Mouse (Mus musculus): ENCODE data around the gene Shroom2.

Shroom2 gene

GRCm38 (mm10) chrX:152703624-152704023 is 65.6 kb downstream of the Shroom2 start:
- no peak for DNase-seq (ENCODE audit: extremely low spot score, low read depth, low spot score)

DNA sequence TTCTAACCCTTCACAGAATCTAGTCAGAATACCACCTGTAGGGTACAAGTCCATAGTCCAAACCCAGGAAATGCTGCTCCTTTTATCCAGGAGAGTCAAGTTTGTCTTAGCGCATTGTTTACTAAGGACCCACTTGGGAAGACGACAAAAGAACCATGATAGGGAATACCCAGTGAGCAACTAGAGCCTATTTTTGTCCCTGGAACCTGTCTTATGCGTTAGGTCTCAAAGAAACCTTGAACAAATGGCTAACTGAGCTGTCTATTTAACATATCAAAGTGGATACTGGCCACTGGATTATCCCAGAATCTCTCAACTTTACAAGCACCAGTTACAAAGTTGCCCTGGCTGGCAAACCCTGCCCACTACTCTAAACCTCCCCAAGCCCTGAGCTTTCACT is 67.6 kb downstream of the Shroom2 start:
- DNase-seq (ENCODE audit: extremely low spot score, low read depth, low spot score): no peak

GRCm38 (mm10) chrX:152690788-152691291 is 78.4 kb downstream of the Shroom2 start:
- DNase-seq (ENCODE audit: extremely low spot score, low read depth, low spot score): no peak

- no peak for DNase-seq (ENCODE audit: extremely low spot score, low read depth, low spot score)
These were observed 90.0 kb downstream of the Shroom2 start for GRCm38 (mm10) chrX:152679190-152679814.

GRCm38 (mm10) chrX:152676357-152676756 is 92.9 kb downstream of the Shroom2 start:
- DNase-seq (ENCODE audit: extremely low spot score, low read depth, low spot score): no peak

- DNase-seq (ENCODE audit: extremely low spot score, low read depth, low spot score): no peak
These were observed 95.8 kb downstream of the Shroom2 start for GRCm38 (mm10) chrX:152673431-152673830.

GRCm38 (mm10) chrX:152657363-152658036 is 111.8 kb downstream of the Shroom2 start:
- no peak for DNase-seq (ENCODE audit: extremely low spot score, low read depth, low spot score)

- no peak for DNase-seq (ENCODE audit: extremely low spot score, low read depth, low spot score)
These were observed 112.7 kb downstream of the Shroom2 start for GRCm38 (mm10) chrX:152656609-152656939.

DNA sequence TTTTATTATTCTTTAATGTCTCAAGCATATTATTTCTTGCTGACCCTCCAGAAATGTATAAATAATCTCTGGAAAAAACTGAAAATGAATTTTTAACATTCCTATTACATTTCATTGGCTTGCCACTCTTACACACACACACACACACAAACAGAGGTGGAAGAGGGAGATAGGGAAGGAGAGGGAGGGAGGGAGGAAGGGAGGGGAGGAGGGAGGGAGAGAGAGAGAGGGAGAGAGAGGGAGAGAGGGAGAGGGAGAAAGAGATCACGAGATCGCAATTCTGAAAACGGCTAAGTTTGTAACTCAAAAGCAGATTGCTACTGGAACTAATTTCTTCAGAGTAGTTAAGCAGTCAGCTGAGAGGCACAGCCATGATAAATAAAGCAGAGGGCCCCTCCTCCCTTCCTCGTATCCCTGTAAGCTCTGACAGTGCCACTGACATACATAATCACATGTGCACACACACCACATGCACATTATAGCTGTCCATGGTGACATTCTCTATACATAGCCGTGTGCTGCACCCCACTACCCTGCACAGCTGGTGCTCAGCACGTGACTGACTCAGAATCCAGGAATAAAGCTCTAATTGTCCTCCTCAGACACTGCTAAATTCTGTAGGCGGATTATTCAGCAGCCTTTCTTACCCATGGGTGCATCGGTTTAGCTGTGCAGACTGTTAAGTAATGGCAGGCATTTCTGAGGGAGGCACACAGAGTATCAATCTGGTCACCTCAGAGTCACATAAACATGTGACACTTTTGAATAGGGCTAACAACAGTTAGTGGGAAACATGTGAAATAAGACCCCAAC is 113.3 kb downstream of the Shroom2 start:
- no peak for DNase-seq (ENCODE audit: extremely low spot score, low read depth, low spot score)

- no peak for DNase-seq (ENCODE audit: extremely low spot score, low read depth, low spot score)
These were observed 116.6 kb downstream of the Shroom2 start for GRCm38 (mm10) chrX:152652676-152653075.

DNA sequence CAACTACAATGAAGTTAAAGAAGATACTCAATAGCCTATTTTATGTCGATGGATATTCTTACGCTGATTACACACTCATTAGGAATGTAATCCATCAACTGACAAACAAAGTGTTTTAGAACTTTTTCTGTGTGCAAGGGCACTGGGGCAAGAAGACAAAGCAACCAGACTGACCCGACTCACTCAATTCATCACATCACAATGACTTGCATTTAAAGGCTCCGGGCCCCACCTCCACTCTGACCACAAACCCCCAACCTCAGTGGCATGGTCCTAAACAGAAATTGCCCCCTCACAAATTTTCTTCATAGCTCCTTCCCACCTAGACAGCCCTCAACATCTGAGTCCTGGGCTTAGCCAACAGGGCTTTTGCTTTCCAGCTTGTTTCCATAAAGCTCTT is 124.4 kb downstream of the Shroom2 start:
- no peak for DNase-seq (ENCODE audit: extremely low spot score, low read depth, low spot score)

DNA sequence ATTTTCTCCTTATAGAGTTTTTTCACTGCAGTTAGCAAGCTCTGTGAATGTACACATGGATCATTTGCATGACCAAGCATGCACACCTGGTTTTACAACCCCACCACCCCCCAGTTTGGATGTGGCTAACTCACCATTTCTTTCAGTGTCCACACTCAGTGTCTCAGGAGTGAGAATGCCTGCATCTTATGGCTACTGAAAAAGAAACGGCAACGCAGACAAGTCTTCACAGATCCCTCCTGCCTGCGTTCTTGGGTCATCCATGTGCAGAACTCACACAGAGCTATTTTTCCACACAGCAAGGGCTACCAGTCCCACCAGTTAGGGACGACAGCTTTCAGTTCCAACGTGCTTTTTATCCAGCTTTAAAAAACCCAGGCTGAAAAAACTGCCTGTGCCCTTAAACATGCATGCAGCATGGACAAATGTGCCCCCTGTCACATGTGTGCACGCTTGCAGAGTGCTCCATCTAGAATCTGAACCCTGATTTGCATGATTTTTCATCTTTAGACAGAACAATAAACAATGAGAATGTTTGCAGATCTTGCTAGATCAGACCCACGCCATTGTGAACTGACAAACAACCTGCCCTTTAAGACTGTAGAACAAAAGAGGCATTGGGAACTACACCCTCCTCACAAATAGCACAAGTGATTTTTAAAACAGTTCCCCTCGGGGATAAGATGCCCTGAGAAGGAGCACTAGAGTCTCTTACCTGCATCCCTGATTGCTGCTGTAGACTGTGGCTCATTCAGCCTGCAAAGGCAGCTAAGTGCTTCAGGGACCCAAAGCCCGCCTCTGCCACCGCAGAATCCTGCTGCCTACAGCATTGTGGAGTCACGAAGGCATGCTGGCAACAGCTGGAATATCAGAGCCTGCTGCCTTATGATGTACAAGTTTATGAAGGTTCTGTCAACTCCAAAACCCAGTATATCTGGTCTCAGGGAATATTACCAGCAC is 125.3 kb downstream of the Shroom2 start:
- no peak for DNase-seq (ENCODE audit: extremely low spot score, low read depth, low spot score)

GRCm38 (mm10) chrX:152643201-152643600 is 126.1 kb downstream of the Shroom2 start:
- no peak for DNase-seq (ENCODE audit: extremely low spot score, low read depth, low spot score)

DNA sequence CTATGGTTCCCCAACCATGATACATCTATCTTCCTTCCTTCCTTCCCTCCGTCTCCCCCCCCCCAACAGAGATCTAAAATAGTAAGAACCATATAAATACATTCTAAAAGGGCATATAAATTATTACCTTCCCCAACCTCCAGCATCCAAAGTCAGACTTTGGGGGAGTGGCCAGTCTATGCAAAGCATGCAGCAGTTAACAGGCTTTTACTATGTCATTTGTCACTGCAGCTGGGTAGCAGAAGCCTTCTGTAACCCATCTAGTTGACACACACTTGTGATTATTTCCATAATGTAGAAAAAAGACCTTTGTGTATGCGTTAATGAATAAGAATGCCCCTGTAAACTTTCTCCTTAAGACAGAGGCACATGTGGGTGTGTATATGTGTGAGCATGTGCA is 126.6 kb downstream of the Shroom2 start:
- no peak for DNase-seq (ENCODE audit: extremely low spot score, low read depth, low spot score)

DNA sequence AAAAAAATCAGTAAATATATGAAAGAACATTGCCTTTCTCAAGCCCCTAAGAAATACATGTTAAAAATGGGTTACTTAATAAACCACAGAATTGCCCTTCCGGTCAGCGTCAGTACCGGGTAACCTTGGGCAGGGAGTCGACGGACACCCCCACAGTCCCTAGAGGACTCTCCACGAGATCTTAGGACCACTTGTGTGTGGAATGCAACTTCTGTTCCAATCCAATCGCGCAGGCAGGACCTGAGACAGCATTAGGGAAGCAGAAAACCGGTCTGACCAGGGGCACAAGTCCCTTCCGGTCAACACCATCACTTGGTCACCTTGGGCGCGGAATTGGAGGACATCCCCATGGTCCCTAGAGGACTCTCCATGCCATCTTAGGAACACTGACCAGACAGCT is 133.9 kb downstream of the Shroom2 start:
- no peak for DNase-seq (ENCODE audit: extremely low spot score, low read depth, low spot score)

- DNase-seq (ENCODE audit: extremely low spot score, low read depth, low spot score): no peak
These were observed 147.9 kb downstream of the Shroom2 start for GRCm38 (mm10) chrX:152621407-152621806.

DNA sequence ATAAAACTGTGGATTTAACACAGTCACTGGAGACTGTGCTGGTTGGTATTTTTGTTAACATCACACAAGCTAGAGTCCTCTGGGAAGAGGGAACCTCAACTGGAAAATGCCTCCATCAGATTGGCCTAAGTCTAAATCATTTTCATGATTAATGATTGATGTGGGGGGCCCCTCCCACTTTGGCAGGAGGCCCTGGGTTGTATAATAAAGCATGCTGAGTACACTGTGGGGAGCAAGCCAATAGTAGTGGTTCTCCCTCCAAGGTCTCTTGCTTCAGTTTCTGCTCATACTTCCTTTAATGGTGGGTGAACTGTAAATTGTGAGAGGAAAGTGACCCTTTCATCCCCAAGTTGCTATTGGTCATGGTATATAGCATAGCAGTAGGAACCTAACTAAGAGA is 148.3 kb downstream of the Shroom2 start:
- no peak for DNase-seq (ENCODE audit: extremely low spot score, low read depth, low spot score)

DNA sequence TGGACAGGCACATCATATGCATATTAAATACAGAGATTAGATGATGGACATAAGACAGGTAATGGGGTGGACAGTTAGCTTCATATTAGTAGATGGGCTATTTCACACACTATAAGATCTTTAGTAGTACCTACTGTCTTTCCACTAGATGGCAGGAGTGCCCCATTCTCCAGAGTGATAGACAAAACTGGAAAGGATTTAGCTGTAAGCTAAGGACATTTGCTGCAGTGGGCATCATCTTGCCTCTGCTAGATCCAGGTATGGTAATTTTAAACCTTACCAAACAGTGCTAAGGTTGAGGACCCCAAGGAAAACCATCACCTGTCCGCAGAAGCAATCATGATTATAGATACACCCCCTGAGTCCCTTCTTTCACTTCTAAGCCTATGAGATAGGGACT is 150.8 kb downstream of the Shroom2 start:
- peak; percentile 10 for DNase-seq (ENCODE audit: extremely low spot score, low read depth, low spot score)

DNA sequence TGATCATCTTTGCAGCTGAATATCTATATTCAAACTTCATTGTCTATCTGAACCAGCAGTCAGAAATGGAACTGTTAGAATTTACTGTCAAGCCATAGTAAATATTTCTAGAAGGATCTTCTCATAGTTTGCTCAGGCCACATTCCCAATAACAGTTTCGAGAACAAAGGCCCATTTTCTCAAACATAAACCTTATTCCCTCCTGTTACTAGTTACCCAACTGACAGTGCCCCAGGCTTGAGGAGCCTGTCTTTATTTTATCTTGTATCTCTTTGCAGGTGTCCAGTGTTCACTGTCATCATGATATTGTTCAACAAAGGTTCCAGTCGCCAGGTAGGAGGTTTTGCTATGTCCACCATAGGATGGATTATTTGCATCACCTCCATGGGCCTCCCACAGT is 206.2 kb downstream of the Shroom2 start, which contains the start of gene Cldn34a:
TSS of gene Cldn34a (plus strand) at position 301 of the 400 bp plus-strand sequence.
- DNase-seq (ENCODE audit: extremely low spot score, low read depth, low spot score): no peak
